Mouse (Mus musculus) cerebellum, adult 11-12 months (tissue): ENCODE data around the gene Tcte3.
"Not testable (repeated sequence)": the region's sequence is repeated elsewhere in the genome, so short reads cannot be mapped to it uniquely, and the experiment has no call there.

Experiments used
- DNase-seq: peaks from one replicate; pipeline ENCODE4 v3.0.0; 2022

The Tcte3 gene

GRCm38 (mm10) chr17:15025513-15025912 is 15.8 kb downstream of the Tcte3 start:
- DNase-seq = not testable (repeated sequence)

DNA sequence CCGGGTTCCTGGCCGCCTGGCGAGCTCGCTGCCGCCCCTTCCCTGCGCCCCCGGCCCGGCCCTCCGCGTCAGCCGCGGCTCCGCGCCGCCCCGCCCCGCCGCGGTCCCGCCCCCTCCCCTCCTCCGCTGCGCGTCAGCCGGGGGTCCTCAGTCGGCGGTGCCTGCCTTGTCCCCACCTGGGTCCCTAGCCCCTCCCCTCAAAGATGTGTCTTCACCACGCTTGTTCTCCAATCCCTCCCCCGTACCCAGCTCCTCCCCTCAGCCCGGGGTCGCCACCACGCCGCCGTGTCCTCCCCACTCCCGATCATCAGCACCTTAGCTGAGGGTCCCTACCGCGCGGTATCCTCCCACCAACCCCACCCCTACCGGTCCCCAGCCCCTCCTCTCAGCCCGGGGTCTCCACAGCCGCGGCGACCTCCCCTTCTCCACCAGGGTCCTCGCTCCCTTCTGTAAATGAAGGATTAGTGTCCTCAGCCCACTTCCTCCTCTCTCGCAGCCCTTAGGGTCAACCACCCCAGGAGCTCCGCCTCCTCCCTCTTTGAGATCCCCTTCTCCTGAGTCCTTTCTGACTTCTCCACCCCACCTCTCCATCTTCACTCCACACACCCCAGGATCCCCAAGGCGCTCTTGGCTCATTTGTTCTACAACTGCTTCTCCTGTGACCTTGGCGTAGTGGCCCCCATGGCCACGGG is 16.6 kb downstream of the Tcte3 start:
- DNase-seq = not testable (repeated sequence)

- not testable (repeated sequence) for DNase-seq
Observed at GRCm38 (mm10) chr17:15023878-15024492, 17.3 kb downstream of the Tcte3 start.

- DNase-seq = peak; percentile 28
Observed at GRCm38 (mm10) chr17:15021503-15022220, 19.6 kb downstream of the Tcte3 start.

GRCm38 (mm10) chr17:15009706-15010413 is 31.4 kb downstream of the Tcte3 start, which contains the start of gene Gm3435:
Gm3435 (plus strand) TSS chr17:15010176.
- DNase-seq = not testable (repeated sequence)

GRCm38 (mm10) chr17:15009088-15009487 is 32.2 kb downstream of the Tcte3 start:
- not testable (repeated sequence) for DNase-seq

- not testable (repeated sequence) for DNase-seq
Observed at GRCm38 (mm10) chr17:15000047-15000446, 41.2 kb downstream of the Tcte3 start.

DNA sequence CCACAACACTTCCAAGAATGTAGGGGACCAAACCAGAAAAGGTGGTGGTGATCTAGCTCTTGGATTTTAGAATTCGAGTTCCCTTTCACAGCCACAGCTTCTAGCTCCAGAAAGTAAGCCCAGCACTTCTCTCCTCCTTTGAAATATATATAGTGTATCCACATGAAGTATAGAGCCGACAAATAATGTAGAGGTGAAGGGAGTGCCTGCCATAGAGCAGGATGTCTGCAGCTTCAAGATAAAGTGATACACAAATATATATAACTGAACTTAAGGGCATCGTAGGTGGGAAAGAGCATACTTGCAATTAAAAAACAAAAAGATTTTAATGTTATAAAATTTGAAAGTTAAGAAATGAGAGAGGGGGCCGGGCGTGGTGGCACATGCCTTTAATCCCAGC is 47.1 kb downstream of the Tcte3 start:
- DNase-seq = not testable (repeated sequence)

- DNase-seq = not testable (repeated sequence)
Observed at GRCm38 (mm10) chr17:14993139-14993832, 48.0 kb downstream of the Tcte3 start.

DNA sequence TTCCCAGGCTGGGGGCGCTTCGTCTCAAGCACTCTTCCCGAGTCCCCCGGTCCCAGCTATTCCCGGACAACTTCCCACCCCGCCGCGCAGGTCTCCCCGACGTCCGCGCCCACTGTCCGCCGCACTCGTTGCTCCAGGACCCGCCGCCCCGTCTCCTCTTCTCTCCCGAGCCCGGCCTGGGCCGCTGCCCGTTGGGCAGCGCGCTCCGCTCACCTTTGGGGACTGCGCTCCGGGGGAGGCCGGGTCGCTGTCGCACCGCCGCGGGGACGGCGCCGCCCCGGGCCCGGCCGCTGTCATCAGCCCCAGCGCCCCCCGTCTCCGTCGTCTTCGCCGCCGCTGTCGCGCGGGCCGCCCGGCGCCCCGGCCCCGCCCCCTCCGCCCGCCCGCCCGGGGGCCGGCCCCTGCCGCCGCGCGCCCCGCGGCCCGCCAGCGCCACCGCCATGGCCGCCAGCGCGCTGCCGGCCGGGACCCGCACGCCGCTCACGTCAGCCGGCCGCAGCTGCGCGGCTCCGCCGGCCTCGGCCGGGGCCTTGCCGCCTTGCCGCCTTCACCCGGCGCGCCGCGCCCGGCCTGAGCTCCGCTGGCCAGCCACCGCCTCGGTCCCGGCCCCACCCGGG is 48.7 kb downstream of the Tcte3 start:
- DNase-seq = not testable (repeated sequence)

DNA sequence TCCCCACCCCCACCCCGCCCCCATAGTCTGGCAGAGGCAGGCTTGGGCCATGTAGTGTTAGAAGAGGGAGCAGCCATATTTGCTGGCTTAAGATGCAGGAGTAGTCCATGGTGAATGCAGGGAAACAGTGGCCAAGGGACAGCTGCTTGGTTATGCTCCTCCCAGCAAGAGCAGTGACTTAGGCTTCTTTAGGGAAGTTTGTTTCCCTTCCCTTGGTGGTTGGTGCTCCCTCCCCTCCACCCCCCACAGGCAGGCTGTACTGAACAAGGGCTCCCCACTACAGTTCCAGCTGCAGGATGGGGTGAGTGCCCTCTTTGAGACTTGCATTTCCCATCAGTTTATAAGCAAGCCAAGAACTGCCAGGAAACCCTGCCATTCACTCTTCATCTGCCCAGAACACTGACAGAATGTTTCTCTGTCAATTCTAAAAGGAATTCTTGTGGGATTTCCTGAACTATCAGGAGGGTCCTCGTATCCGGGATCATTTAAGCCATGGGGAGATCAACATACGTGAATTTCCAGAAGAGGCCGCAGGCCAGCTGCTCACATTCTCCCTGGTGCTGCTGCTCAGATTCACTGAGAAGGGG is 51.1 kb downstream of the Tcte3 start:
- DNase-seq = not testable (repeated sequence)

DNA sequence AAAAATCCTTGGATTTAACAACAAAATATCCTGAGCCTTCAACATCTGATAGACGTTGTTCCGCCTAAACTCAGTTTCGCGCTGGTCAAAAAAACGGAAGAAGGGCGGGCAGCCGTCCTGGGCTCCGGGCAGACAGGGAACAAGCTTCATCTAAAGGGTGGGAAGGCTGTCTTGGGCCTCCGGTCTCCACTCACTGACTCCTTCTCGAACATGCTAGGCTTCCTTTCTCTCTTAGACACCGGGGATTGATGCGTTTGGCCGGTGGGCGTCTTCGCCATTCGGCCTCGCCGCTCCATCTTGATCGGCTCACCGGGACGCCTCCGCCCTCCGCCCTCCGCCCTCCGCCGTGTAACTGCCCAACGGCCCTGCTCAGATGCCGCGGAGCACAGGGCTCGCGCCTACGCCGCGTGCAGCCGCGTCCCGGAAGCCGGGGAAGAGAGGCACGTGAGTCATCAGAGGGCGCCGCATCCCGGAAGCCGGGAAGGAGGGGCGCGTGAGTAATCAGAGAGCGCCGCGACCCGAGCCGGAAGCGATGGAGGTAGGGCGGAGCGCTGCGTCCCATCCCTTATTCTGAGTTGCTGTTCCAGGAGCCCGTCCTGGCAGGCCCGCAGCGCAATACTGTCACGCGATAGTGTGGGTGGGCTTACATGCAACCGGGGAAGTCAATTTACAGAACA is 62.8 kb downstream of the Tcte3 start, which contains the start of the genes 9030025P20Rik and Gm3417:
Gene 9030025P20Rik (plus strand): TSS at position 107 of the 677 bp plus-strand sequence.
Gene Gm3417 (minus strand): TSS at position 429 of the 677 bp plus-strand sequence.
- not testable (repeated sequence) for DNase-seq

- DNase-seq = not testable (repeated sequence)
Observed at GRCm38 (mm10) chr17:14977718-14978361, 63.4 kb downstream of the Tcte3 start.
